7 mouse cellular contexts compared by ENCODE assay signal in the genomic region with DNA sequence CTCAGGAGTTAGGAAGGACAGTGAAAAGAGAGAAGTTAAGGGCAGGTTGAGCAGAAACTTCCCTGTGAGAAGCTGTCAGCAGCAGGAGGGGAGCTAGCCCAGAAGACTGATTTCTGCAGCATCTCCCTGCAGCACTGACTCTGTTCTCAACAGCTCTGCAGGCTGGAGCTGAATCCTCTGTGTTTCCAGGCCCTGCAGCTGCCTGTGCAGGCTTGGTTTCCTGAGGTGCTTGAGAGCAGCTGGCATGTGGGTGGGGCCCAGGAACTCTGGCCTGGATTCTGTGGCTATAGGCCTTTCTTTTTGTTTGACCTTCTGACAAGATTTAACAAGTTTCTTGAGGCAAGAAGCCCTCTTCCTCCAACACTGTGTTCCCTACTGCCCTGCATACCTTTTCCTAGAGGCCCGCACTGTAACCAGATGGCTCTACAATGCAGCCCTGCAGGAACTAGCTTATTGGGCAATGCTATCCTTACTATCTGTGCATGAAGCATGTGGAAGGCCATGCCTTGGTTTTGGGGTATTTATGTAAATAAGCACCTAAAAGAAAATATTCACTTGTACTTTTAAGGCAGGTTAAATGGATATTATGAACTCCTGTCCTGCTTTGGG. TPM values are rescaled to one million over a fixed set of nuclear protein-coding genes. Genes with fewer than 3 reads are reported as not detected.
DNase-seq lines count a peak whose midpoint lies in the region; ATAC-seq lines count a peak whose summit lies in the region.

No protein-coding gene starts in this region.

- no peaks in the 10 kb centered on the region for H3K9me3 ChIP-seq in intestine, embryonic 16.5 days (ENCODE audit: control insufficient read depth, low read length)

- DNase-seq in right cerebral cortex, adult 18-20 months = peak; percentile 28
- no peak for DNase-seq in right cerebral cortex, postnatal 4 days
- DNase-seq in fat pad, adult 2 months (ENCODE audit: extremely low read depth, low read depth, low spot score) = peak; percentile 11
- peak; percentile 23 for DNase-seq in neural tube, embryonic 10.5 days (ENCODE audit: extremely low spot score, low spot score)
- DNase-seq in thymus, postnatal 10 days (ENCODE audit: low spot score in 2 of 2) = no peak

- H3K4me1 ChIP-seq in intestine, embryonic 16.5 days (ENCODE audit: control insufficient read depth, insufficient read depth, low read length) = 0 out of 2 replicates have a peak, but pooled peaks cover 3% of the 10 kb centered on the region

- H3K27me3 ChIP-seq in intestine, embryonic 16.5 days (replicated peaks; ENCODE audit: control insufficient read depth, insufficient read depth, low read length) = no peaks in the 10 kb centered on the region

- H3K4me3 ChIP-seq in intestine, embryonic 16.5 days (ENCODE audit: low read length) = no peak overlapping the region

- 59% methylated on average over 1 of the region's 1 CpGs for WGBS in intestine, embryonic 16.5 days

- no peak overlapping the region for H3K27ac ChIP-seq in intestine, embryonic 16.5 days (ENCODE audit: low read length)

- no peak overlapping the region for H3K9ac ChIP-seq in intestine, embryonic 16.5 days (ENCODE audit: low read depth, low read length)

- H3K4me2 ChIP-seq in intestine, embryonic 16.5 days (ENCODE audit: low read depth, low read length) = no peak overlapping the region

- H3K36me3 ChIP-seq in intestine, embryonic 16.5 days (ENCODE audit: control insufficient read depth, insufficient read depth, low read length) = no peaks in the 10 kb centered on the region

- ATAC-seq in intestine, embryonic 16.5 days = peak; percentile 74
- no peak for ATAC-seq in megakaryocyte progenitor cell, adult 5-6 weeks (replicated peaks; ENCODE audit: poor library complexity)

RNA-seq across cellular contexts. Expression of a gene that starts 53.1 kb away (rescaled TPM):
- 2.3 and 3.1 TPM in 2 replicates for polyA plus RNA-seq in intestine, embryonic 16.5 days (2015; fragmentation: Nextera tagmentation; extraction: Ambion mirVana)
- 1.6 and 1.7 TPM in 2 replicates for total RNA-seq in megakaryocyte progenitor cell, adult 5-6 weeks (2015)
- total RNA-seq in megakaryocyte progenitor cell, adult 5-6 weeks (2017) = 1.8 and 2.1 TPM in 2 replicates

Comparison
In these comparisons a context has a peak if more than half of its experiments do, and no peak if none do; other contexts are left out.
1. DNase-seq: peak in right cerebral cortex, adult 18-20 months (single experiment), fat pad, adult 2 months (single experiment) and neural tube, embryonic 10.5 days (single experiment); none in right cerebral cortex, postnatal 4 days (single experiment) and thymus, postnatal 10 days (0 of 2).